In the genomic region with DNA sequence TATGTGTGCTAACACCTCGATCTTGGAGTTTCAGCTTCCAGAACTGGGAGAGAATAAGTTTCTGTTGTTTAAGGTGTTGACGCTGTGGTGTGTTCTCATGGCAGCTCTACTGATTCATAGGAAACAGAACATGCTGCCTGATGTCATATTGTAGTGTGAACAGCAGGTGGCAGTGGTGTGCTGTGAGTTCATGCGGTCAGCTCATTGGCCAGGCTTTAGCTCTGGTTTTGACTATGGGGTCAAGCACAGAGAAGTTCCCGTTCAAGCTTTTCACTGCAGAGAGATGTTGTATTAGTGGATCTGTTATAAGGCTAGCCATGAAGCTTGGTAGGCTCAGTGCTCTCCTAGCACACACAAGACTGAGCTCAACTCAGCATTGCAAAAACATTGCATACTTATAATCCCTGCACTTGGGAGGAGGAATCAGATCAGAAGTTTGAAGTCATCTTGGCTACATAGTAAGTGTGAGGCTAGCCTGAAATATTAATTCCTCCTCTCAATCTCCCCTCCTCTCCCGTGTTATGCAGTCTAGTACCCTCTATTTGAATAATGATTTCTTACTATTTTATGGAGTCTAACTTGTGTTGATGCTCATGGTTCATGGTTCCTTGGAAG, we compare ENCODE assay signal across 8 mouse cellular contexts.
A peak's percentile ranks its signal among the peaks of the same experiment; 100 is the strongest.
DNase-seq lines count a peak whose midpoint lies in the region; ATAC-seq and TF ChIP-seq lines count a peak whose summit lies in the region.

No protein-coding gene starts in this region.

- H3K27me3 ChIP-seq in embryonic facial prominence, embryonic 14.5 days (replicated peaks; ENCODE audit: control insufficient read depth, insufficient read depth, low read length), result no peaks in the 10 kb centered on the region

- no peaks in the 10 kb centered on the region for H3K4me1 ChIP-seq in ES-E14 (ENCODE audit: control insufficient read depth in 2 of 2, insufficient read depth in 2 of 2, low read length in 2 of 2, poor library complexity in 1 of 2)
- H3K4me1 ChIP-seq in bone marrow, adult 2 months (ENCODE audit: control insufficient read depth, insufficient read depth, low read length), result no peaks in the 10 kb centered on the region
- no peaks in the 10 kb centered on the region for H3K4me1 ChIP-seq in embryonic facial prominence, embryonic 14.5 days (ENCODE audit: control insufficient read depth, insufficient read depth, low read length)
- no peaks in the 10 kb centered on the region for H3K4me1 ChIP-seq in lung, adult 2 months (ENCODE audit: control insufficient read depth, insufficient read depth, low read length)

- H3K9ac ChIP-seq in ES-E14 (ENCODE audit: insufficient read depth, low read depth, low read length, poor library complexity, severe bottlenecking), result no peak overlapping the region
- no peak overlapping the region for H3K9ac ChIP-seq in embryonic facial prominence, embryonic 14.5 days (ENCODE audit: low read depth, low read length)

- peak; percentile 65; the same call in 1 of the 2 replicates for ATAC-seq in embryonic facial prominence, embryonic 14.5 days (ENCODE audit: low read depth)
- ATAC-seq in hematopoietic stem cell, adult 5-6 weeks (replicated peaks in 1 of 2; ENCODE audit: insufficient read depth in 1 of 2, low FRiP score in 2 of 2, low TSS enrichment in 1 of 2, low read depth in 1 of 2, poor library complexity in 2 of 2, severe bottlenecking in 2 of 2), result peak; percentile 96 to 98

- peak; percentile 59 for TF ChIP-seq CTCF in bone marrow, adult 2 months (IDR thresholded peaks at IDR 0.05; ENCODE audit: control insufficient read depth, insufficient read depth, low read length)
- peak; percentile 95 for TF ChIP-seq CTCF in lung, adult 2 months (IDR thresholded peaks at IDR 0.05; ENCODE audit: insufficient read depth, low read length)

- no peak for TF ChIP-seq POLR2A in bone marrow, adult 2 months (IDR thresholded peaks at IDR 0.05; ENCODE audit: borderline replicate concordance, control insufficient read depth, low read depth, low read length)
- no peak for TF ChIP-seq POLR2A in lung, adult 2 months (IDR thresholded peaks at IDR 0.05; ENCODE audit: borderline replicate concordance, extremely low read depth, low read depth, low read length)

- in situ Hi-C loops in ES-E14 (cut with MboI; ENCODE audit: low sequenced_read_pairs in 2 of 2, unreplicated experiment in 2 of 2), result no loop called here

- H3K36me3 ChIP-seq in ES-E14 (ENCODE audit: control insufficient read depth, insufficient read depth, low read length, poor library complexity, severe bottlenecking), result no peaks in the 10 kb centered on the region
- no peaks in the 10 kb centered on the region for H3K36me3 ChIP-seq in embryonic facial prominence, embryonic 14.5 days (ENCODE audit: control insufficient read depth, insufficient read depth, low read length)

- H3K4me3 ChIP-seq in ES-E14 (ENCODE audit: insufficient read depth in 1 of 2, low read depth in 1 of 2, low read length in 2 of 2, poor library complexity in 1 of 2, severe bottlenecking in 1 of 2), result no peak overlapping the region
- H3K4me3 ChIP-seq in bone marrow, adult 2 months (replicated peaks; ENCODE audit: control insufficient read depth, low read depth, low read length), result no peak overlapping the region
- no peak overlapping the region for H3K4me3 ChIP-seq in embryonic facial prominence, embryonic 14.5 days (ENCODE audit: low read depth, low read length)
- no peak overlapping the region for H3K4me3 ChIP-seq in lung, adult 2 months (replicated peaks; ENCODE audit: extremely low read depth, low read depth, low read length)

- peak; percentile 53 for DNase-seq in ES-E14 (ENCODE audit: low read depth, low spot score)
- peak; percentile 56 for DNase-seq in embryonic facial prominence, embryonic 14.5 days (ENCODE audit: low spot score)
- DNase-seq in layer of hippocampus, adult 18-20 months (ENCODE audit: low spot score in 2 of 2), result peak; percentile 27 to 75
- DNase-seq in lung, adult 2 months, result peak; percentile 25
- DNase-seq in retina, adult 2 months (ENCODE audit: low read depth, low spot score), result peak; percentile 47
- DNase-seq in spleen, postnatal 14 days (ENCODE audit: low spot score in 2 of 2), result no peak

- no peaks in the 10 kb centered on the region for H3K9me3 ChIP-seq in ES-E14 (ENCODE audit: control insufficient read depth, insufficient read depth, low read depth, low read length)
- H3K9me3 ChIP-seq in embryonic facial prominence, embryonic 14.5 days (ENCODE audit: control insufficient read depth, low read length), result no peaks in the 10 kb centered on the region

- no peak overlapping the region for H3K27ac ChIP-seq in ES-E14 (ENCODE audit: insufficient read depth, low read depth, low read length, poor library complexity, severe bottlenecking)
- H3K27ac ChIP-seq in bone marrow, adult 2 months (ENCODE audit: control insufficient read depth, insufficient read depth, low read depth, low read length, poor library complexity), result no peak overlapping the region
- H3K27ac ChIP-seq in embryonic facial prominence, embryonic 14.5 days (replicated peaks; ENCODE audit: low read depth, low read length), result no peak overlapping the region

- WGBS in bone marrow, adult 2 months, result 17% methylated on average over 5 of the region's 5 CpGs
- WGBS in embryonic facial prominence, embryonic 14.5 days, result 17% methylated on average over 5 of the region's 5 CpGs
- WGBS in lung, adult 2 months, result 13% methylated on average over 5 of the region's 5 CpGs

- no peak overlapping the region for H3K4me2 ChIP-seq in embryonic facial prominence, embryonic 14.5 days (ENCODE audit: low read depth, low read length)

TF ChIP-seq in ES-E14, 5 proteins besides CTCF, POLR2A, EP300 and RAD21:
- no peak for TF ChIP-seq ZNF384 (IDR thresholded peaks at IDR 0.05; ENCODE audit: low read depth, low read length)
- TF ChIP-seq ZC3H11A (IDR thresholded peaks at IDR 0.05; ENCODE audit: borderline replicate concordance, low read depth, low read length), result peak; percentile 81

Comparison
In these comparisons a context has a peak if more than half of its experiments do, and no peak if none do; other contexts are left out.
1. DNase-seq: peak in ES-E14 (single experiment), embryonic facial prominence, embryonic 14.5 days (single experiment), layer of hippocampus, adult 18-20 months (2 of 2), lung, adult 2 months (single experiment) and retina, adult 2 months (single experiment); none in spleen, postnatal 14 days (0 of 2).